Mouse (Mus musculus) hindbrain, embryonic 14.5 days (tissue): Measurements from ENCODE around the gene Hbb-y. TPM values are rescaled to one million over a fixed set of nuclear protein-coding genes. Genes with fewer than 3 reads are reported as not detected.
"Not testable (repeated sequence)": the region's sequence is repeated elsewhere in the genome, so short reads cannot be mapped to it uniquely, and the experiment has no call there.

Experiments used
- ATAC-seq: fragments of 200-750 bp; cut with Nextera tagmentation; 2 replicates; pipeline ENCODE4 v1.8.0; 2017; ENCODE audit warnings: moderate number of reproducible peaks, mild to moderate bottlenecking, moderate TSS enrichment, moderate library complexity; ENCODE audit not compliant: low FRiP score
- DNase-seq: peaks from one replicate; pipeline ENCODE4 v3.0.0-alpha.2; 2015; ENCODE audit warnings: low spot score
- H3K27ac ChIP-seq: fragments of 300-500 bp; sonication (generic); 2 replicates; pipeline ENCODE4 v1.5.1; 2014; ENCODE audit warnings: mild to moderate bottlenecking, moderate library complexity
- H3K27me3 ChIP-seq: fragments of 300-500 bp; sonication (generic); 2 replicates; pipeline ENCODE4 v1.6.1; 2014; ENCODE audit warnings: mild to moderate bottlenecking, low read length, mixed read lengths; ENCODE audit not compliant: control insufficient read depth, insufficient read depth
- H3K36me3 ChIP-seq: fragments of 300-500 bp; sonication (generic); replicated peaks from 2 replicates; pipeline ENCODE4 v1.6.1; 2014; ENCODE audit not compliant: control insufficient read depth, insufficient read depth
- H3K4me1 ChIP-seq: fragments of 300-500 bp; sonication (generic); replicated peaks from 2 replicates; pipeline ENCODE4 v1.6.1; 2014; ENCODE audit warnings: antibody characterized with exemption, low read length, mixed read lengths; ENCODE audit not compliant: control insufficient read depth, insufficient read depth
- H3K4me2 ChIP-seq: fragments of 300-500 bp; sonication (generic); replicated peaks from 2 replicates; pipeline ENCODE4 v1.6.1; 2014; ENCODE audit warnings: mild to moderate bottlenecking, moderate library complexity
- H3K4me3 ChIP-seq: fragments of 300-500 bp; sonication (generic); replicated peaks from 2 replicates; pipeline ENCODE4 v1.5.1; 2014; ENCODE audit warnings: mild to moderate bottlenecking, low read length
- H3K9ac ChIP-seq: fragments of 300-500 bp; sonication (generic); 2 replicates; pipeline ENCODE4 v1.6.1; 2014
- H3K9me3 ChIP-seq: fragments of 300-500 bp; sonication (generic); 2 replicates; pipeline ENCODE4 v1.6.1; 2016; ENCODE audit warnings: low read length; ENCODE audit not compliant: control insufficient read depth
- WGBS: fragments of 180-500 bp; shearing (Covaris S2); extraction: QIAGEN DNeasy Blood & Tissue Kit; methylation state at CpG from one replicate; pipeline ENCODE4 v1.1.7; 2014; 5-methylcytosine and 5-hydroxymethylcytosine counted together
- polyA plus RNA-seq: library from polyadenylated mRNA; unstranded; fragments of >200 nt; fragmentation: Nextera tagmentation; extraction: Ambion mirVana; gene quantifications from 2 replicates; pipeline ENCODE4 v1.2.1, GENCODE M21; 2014

Gene Hbb-y
- polyA plus RNA-seq, 1 experiment from 2014 or later: 712 TPM

DNA sequence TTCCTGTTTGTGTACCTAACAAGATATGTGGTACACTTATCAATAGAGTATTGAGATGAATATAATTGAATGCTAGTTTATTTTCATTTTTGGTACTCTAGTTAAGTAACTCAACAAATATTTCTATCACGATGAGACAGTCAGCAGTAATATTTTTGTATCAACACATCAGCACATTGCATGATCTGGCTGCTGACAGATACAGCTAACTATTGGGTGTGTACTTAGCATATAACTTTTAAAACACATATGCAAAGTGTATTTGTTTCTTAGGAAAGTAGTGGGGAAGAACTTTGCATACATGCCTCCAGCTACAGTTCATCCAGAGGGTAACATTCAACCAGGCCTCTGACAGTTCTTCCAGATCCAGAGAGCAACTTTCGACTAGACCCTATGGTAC lies 28.4 kb downstream of the Hbb-y start:
- H3K9ac ChIP-seq: no peak overlapping the region
- H3K27me3 ChIP-seq: no peaks in the 10 kb centered on the region
- no peaks in the 10 kb centered on the region for H3K36me3 ChIP-seq
- no peaks in the 10 kb centered on the region for H3K4me1 ChIP-seq
- no peaks in the 10 kb centered on the region for H3K9me3 ChIP-seq
- no peak overlapping the region for H3K4me3 ChIP-seq
- WGBS: 85% methylated on average over 2 of the region's 2 CpGs
- no peak overlapping the region for H3K27ac ChIP-seq
- H3K4me2 ChIP-seq: no peak overlapping the region
- DNase-seq (no peak), ATAC-seq (no peak)

DNA sequence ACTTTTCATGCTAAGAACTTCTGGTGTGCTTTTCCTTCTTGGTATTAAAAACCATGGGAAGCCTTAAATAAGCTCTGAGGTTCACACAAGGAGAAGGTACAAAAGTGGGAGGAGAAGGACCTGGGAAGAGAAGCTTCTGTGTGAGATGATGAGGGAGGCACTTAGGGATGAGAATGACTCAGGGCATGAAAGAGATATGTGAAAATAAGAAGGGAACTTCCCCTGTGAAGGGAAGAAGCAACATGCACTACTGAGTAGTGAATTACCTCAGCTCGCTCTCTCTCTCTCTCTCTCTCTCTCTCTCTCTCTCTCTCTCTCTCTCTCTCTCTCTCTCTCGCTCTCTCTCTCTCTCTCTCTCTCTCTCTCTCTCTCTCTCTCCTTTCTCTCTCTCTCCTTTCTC lies 37.9 kb downstream of the Hbb-y start:
- not testable (repeated sequence) for H3K4me1 ChIP-seq, H3K27me3 ChIP-seq, H3K27ac ChIP-seq, H3K4me2 ChIP-seq, H3K9ac ChIP-seq, ATAC-seq, H3K36me3 ChIP-seq, H3K9me3 ChIP-seq, DNase-seq, H3K4me3 ChIP-seq
- WGBS: 100% methylated on average over 1 of the region's 2 CpGs

DNA sequence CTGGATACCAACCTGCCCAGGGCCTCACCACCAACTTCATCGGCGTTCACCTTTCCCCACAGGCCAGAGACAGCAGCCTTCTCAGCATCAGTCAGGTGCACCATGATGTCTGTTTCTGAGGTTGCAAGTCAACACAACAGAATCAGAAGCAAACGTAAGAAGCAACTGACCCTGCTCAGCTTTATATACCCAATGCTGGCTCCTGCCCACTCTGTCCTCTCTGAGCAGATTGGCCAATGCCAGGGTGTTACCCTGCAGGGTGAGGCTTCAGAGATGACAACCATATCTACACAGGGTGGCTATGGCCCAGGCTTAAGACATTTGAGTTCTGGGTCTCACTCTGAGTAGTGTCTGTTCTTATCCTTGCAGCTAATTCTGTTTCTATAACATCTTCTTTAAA lies 39.2 kb downstream of the Hbb-y start, which contains the start of gene Hbb-bt:
TSS of gene Hbb-bt (minus strand) at position 231 of the 400 bp plus-strand sequence.
- WGBS: 88% methylated on average over 3 of the region's 3 CpGs
- Histone ChIP-seq H3K27ac (no peak within 1 kb of the TSS), H3K36me3 (no peaks in the 10 kb centered on the region), H3K4me3 (no peak within 1 kb of the TSS), H3K9me3 (no peaks in the 10 kb centered on the region), H3K4me2 (no peak within 1 kb of the TSS), H3K9ac (no peak within 1 kb of the TSS), H3K27me3 (no peaks in the 10 kb centered on the region), H3K4me1 (no peaks in the 10 kb centered on the region)
- ATAC-seq (no peak), DNase-seq (no peak)

DNA sequence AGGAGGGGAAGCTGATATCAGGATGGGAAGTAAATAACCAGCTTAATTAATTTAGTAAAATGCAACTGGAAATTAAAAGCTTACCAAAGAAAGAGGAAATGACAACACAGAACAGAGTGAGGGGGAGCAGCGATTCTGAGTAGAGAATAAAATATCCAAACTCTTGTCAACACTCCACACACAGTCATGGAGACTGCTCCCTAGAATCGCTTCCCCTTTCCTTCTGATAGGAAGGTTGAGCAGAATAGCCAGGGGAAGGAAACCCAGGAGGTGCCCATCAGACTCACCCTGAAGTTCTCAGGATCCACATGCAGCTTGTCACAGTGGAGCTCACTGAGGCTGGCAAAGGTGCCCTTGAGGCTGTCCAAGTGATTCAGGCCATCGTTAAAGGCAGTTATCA lies 39.9 kb downstream of the Hbb-y start:
- not testable (repeated sequence) for DNase-seq, H3K27ac ChIP-seq, H3K9ac ChIP-seq, H3K4me1 ChIP-seq, H3K9me3 ChIP-seq, ATAC-seq, H3K4me3 ChIP-seq, H3K36me3 ChIP-seq, H3K27me3 ChIP-seq, H3K4me2 ChIP-seq
- WGBS: no CpG with 5 or more reads among the region's 3 CpGs

DNA sequence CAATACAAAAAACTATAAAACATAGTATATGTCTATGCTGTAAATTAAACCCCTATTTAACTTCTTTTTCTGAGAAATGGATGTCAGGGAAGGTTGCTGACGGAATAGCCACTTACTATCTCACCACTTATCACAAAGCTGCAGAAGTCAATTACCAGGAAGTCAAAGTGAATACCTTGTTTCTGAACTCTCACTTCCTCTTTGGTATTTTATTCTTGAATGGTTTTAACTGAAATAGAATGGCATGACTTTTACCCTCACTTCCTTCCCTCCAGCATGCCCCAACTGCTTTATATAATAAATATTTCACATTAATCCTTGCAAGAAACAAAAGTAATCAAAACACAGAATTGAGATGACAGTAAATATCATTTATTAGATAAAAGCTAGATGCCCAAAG lies 40.8 kb downstream of the Hbb-y start:
- H3K27ac ChIP-seq: no peak overlapping the region
- no peak for ATAC-seq
- H3K36me3 ChIP-seq: no peaks in the 10 kb centered on the region
- no peaks in the 10 kb centered on the region for H3K4me1 ChIP-seq
- H3K27me3 ChIP-seq: no peaks in the 10 kb centered on the region
- H3K9me3 ChIP-seq: no peaks in the 10 kb centered on the region
- H3K4me2 ChIP-seq: no peak overlapping the region
- DNase-seq: no peak
- WGBS: 85% methylated on average over 1 of the region's 1 CpGs
- H3K4me3 ChIP-seq: no peak overlapping the region
- H3K9ac ChIP-seq: no peak overlapping the region

DNA sequence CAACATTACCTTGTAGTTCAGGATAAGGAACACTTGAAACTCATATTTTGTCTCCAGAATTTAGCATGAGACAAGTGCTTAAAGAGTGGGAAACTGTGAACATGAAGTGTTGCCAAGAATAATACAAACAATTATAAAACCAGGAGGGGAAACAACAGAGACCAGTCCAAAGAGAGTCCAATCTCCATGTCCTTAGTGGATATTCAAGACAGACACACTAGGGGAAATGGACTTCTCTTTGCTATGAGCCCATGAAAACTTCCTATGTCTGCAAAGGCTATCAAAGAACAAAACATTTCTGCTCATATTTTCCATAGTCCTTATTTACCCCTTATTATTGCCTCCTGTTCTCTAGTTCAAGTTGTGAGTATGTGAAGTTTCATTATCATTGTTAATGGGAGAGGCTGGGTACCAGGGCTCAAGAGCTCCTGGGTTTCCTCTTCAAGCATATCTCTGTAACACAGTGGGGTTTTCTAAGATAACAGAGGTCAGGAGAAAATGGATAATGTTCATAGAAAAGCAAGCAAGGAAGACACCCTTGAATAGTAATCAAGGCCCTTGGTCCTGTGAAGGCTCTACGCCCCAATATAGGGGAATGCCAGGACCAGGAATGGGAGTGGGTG lies 41.7 kb downstream of the Hbb-y start:
- Histone ChIP-seq H3K4me2 (no peak overlapping the region), H3K27me3 (no peaks in the 10 kb centered on the region), H3K27ac (no peak overlapping the region), H3K9ac (no peak overlapping the region), H3K9me3 (no peaks in the 10 kb centered on the region), H3K4me3 (no peak overlapping the region), H3K4me1 (no peaks in the 10 kb centered on the region), H3K36me3 (no peaks in the 10 kb centered on the region)
- ATAC-seq (no peak), DNase-seq (no peak)
- 93% methylated on average over 1 of the region's 1 CpGs for WGBS

DNA sequence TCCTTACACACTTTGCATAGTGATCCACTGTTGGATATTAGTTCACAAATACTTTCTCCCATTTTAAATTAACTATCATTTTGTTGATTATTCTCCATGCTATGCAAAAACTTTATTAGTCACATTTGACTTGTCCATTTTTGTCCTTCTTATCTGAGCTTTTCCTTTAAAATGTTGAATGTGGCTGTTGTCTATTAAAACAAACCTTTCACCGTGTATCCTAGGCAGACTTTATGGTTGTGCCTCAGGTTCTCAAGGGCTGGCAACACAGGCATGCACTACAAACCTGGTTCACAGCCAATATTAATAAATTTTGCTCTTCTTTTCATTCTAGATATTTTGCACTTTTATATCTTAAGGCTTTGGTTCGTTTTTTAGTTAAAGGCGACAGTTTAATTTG lies 42.3 kb downstream of the Hbb-y start:
- Histone ChIP-seq H3K36me3 (no peaks in the 10 kb centered on the region), H3K9me3 (no peaks in the 10 kb centered on the region), H3K4me3 (no peak overlapping the region), H3K9ac (no peak overlapping the region), H3K4me1 (no peaks in the 10 kb centered on the region), H3K27ac (no peak overlapping the region), H3K27me3 (no peaks in the 10 kb centered on the region), H3K4me2 (no peak overlapping the region)
- WGBS: 87% methylated on average over 3 of the region's 3 CpGs
- ATAC-seq: no peak
- DNase-seq: no peak

DNA sequence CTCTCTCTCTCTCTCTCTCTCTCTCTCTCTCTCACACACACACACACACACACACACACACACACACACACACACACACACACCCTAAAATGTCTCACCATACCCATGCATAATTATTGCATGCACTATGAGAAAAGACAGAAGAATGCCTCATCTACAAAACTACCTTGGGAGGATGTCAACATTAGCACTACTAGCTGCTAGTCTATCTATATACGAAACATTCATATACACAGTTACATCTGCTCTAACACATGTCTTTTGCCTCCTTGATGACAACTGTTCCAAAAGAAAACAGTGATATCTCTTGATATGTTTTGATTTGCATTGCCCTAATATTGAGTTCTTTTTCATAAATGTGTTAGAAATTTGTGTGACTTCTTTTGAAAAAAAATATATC lies 42.7 kb downstream of the Hbb-y start:
- Histone ChIP-seq H3K4me3 (no peak overlapping the region), H3K9me3 (no peaks in the 10 kb centered on the region), H3K4me1 (no peaks in the 10 kb centered on the region), H3K27ac (no peak overlapping the region), H3K36me3 (no peaks in the 10 kb centered on the region), H3K4me2 (no peak overlapping the region), H3K9ac (no peak overlapping the region), H3K27me3 (no peaks in the 10 kb centered on the region)
- WGBS: 85% methylated on average over 1 of the region's 1 CpGs
- ATAC-seq (no peak), DNase-seq (no peak)

DNA sequence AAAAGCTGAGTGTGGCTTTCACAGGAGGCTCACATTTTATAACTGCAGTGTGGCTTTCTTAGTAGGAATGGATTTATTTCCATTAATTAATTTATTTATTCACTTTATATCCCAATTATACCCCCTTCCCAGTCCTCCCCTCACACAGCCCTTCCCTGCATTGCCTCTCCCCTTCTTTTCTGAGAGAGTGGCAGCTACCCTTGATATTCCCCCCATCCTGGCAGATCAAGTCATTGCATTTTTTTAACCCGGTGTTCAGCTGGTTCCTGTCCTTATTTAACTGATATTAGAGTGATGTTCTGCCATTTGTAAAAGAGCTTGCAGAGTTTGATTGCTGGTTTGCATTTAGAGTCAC lies 43.2 kb downstream of the Hbb-y start:
- Histone ChIP-seq H3K27ac (no peak overlapping the region), H3K9me3 (no peaks in the 10 kb centered on the region), H3K4me2 (no peak overlapping the region), H3K4me1 (no peaks in the 10 kb centered on the region), H3K4me3 (no peak overlapping the region), H3K36me3 (no peaks in the 10 kb centered on the region), H3K27me3 (no peaks in the 10 kb centered on the region), H3K9ac (no peak overlapping the region)
- no peak for DNase-seq
- 78% methylated on average over 1 of the region's 1 CpGs for WGBS
- ATAC-seq: no peak
